Mouse (Mus musculus): ENCODE results near the gene Lhfpl5. TPM values are rescaled to one million over a fixed set of nuclear protein-coding genes. Genes with fewer than 3 reads are reported as not detected.
A peak's percentile ranks its signal among the peaks of the same experiment; 100 is the strongest.
"Not testable (repeated sequence)": the region's sequence is repeated elsewhere in the genome, so short reads cannot be mapped to it uniquely, and the experiment has no call there.

The Lhfpl5 gene
- polyA plus RNA-seq, 1 experiment: not detected

DNA sequence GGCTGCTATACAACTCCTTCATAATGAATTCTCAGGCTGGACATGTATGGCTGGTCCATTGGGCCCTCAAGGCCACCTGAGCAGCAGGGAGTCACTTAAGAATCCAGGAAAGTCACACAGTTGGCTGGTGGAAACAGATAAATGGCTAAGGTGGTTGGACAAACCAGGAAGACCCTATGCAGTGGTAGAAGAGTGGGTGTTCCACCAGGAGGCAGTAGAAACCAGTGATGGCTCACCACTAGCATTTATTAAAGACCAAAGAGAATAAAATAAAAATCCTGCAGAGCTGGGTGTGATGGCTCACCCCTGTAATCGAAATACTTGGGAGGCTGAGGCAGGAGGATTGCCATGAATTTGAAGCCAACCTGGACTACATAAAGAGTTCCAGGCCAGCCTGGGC is 28.5 kb upstream of the Lhfpl5 start:
- H3K36me3 ChIP-seq (replicated peaks; ENCODE audit: low read length): no peaks in the 10 kb centered on the region
- H3K4me1 ChIP-seq: no peaks in the 10 kb centered on the region
- no peak overlapping the region for H3K4me3 ChIP-seq (replicated peaks)
- TF ChIP-seq GATA1 (IDR thresholded peaks at IDR 0.05; ENCODE audit: borderline replicate concordance, low read length) (no peak), FLI1 (IDR thresholded peaks at IDR 0.05; ENCODE audit: low read length) (no peak)
- peaks cover 12% of the 10 kb centered on the region for H3K9me3 ChIP-seq
- H3K27me3 ChIP-seq (replicated peaks): peaks cover 46% of the 10 kb centered on the region

DNA sequence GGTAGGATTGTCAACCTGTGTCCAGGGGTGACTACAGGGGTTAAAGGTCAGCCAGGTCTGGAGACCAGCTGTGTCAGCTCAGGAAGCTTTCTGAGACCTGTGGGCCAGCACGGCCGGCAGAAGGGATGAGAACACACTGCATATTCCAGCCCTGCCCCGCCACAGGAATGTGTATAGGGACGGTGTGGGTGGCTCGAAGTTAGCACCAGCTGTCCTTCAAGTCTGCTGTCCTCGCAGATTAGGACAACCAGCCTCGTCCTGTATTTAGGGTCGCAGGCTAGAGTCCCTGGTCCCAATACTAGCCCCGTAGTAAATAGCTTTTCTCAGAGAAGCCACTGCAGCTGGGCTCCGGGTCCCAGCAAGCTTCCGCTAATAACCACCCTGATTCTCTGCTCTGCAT is 26.9 kb upstream of the Lhfpl5 start:
- H3K9me3 ChIP-seq: peaks cover 4% of the 10 kb centered on the region; the same call in 1 of the 2 replicates
- H3K4me1 ChIP-seq: peaks cover 9% of the 10 kb centered on the region
- TF ChIP-seq GATA1 (IDR thresholded peaks at IDR 0.05; ENCODE audit: borderline replicate concordance, low read length) (no peak), FLI1 (IDR thresholded peaks at IDR 0.05; ENCODE audit: low read length) (no peak)
- H3K4me3 ChIP-seq (replicated peaks): no peak overlapping the region
- peaks cover 52% of the 10 kb centered on the region for H3K27me3 ChIP-seq (replicated peaks)
- H3K36me3 ChIP-seq (replicated peaks; ENCODE audit: low read length): no peaks in the 10 kb centered on the region

DNA sequence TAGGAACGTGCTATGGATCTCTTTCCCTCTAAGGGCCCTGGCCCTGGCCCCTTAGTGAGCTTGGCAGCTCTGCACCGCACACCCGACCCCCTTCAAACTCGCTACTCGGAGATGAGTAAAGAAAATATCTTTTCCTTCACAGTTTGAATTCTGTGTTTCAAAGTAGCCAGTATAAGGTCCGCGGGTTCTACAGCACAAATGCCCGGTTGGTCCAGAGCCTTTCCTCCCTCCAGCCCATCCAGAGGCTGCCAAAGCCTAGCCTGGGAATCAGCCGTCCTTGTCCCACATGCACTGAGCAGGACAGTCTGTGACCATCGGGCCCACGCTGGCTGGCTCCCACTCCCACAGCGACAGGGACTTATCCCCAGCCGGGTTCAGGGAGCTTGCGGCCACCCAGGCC is 26.3 kb upstream of the Lhfpl5 start, which contains the start of gene Clpsl2:
Gene Clpsl2 (plus strand): TSS at position 301 of the 400 bp plus-strand sequence.
- H3K4me1 ChIP-seq: peaks cover 9% of the 10 kb centered on the region
- H3K4me3 ChIP-seq (replicated peaks): no peak within 1 kb of the TSS
- H3K9me3 ChIP-seq: no peaks in the 10 kb centered on the region
- no peaks in the 10 kb centered on the region for H3K36me3 ChIP-seq (replicated peaks; ENCODE audit: low read length)
- H3K27me3 ChIP-seq (replicated peaks): peaks cover 52% of the 10 kb centered on the region
- TF ChIP-seq GATA1 (IDR thresholded peaks at IDR 0.05; ENCODE audit: borderline replicate concordance, low read length) (no peak), FLI1 (IDR thresholded peaks at IDR 0.05; ENCODE audit: low read length) (no peak)

DNA sequence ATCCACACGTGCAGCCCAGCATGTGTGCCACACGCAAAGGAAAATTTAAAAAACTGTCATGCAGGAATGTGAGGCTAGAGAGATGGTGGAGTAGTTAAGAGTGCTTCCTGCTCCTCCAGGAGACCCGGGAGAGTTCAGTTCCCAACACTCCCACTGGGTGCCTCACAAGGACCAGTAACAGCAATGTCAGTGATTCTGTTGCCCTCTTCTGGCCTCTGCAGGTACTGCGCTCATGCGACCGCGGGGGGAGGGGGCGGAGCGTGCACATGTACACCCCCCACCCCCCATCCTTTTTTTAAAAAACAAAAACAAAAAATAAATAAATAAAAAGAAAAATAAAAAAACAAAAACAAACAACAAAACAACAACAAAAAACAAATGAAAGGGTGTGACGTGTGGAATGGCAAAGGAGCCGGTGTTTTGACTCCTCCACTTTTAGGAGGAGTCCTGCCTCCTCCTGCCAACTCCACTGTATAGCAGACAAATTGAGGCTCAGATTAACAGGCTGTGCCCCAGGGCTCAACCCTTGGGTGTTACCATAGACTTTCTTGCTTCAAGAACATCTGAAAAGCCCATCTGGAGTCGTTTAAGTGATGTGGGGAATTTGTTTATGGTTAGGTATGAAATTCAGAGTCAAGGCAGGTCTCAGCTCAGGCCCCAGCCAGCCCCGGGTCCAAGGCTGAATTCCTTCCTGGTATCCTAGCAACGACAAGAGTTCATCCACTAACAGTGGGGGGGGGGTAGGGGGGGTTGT is 22.2 kb upstream of the Lhfpl5 start:
- no peaks in the 10 kb centered on the region for H3K36me3 ChIP-seq (replicated peaks; ENCODE audit: low read length)
- no peaks in the 10 kb centered on the region for H3K9me3 ChIP-seq
- TF ChIP-seq GATA1 (IDR thresholded peaks at IDR 0.05; ENCODE audit: borderline replicate concordance, low read length) (no peak), FLI1 (IDR thresholded peaks at IDR 0.05; ENCODE audit: low read length) (no peak)
- peak overlapping the region; percentile 14 for H3K4me3 ChIP-seq (replicated peaks)
- peaks cover 21% of the 10 kb centered on the region for H3K4me1 ChIP-seq
- peaks cover 59% of the 10 kb centered on the region for H3K27me3 ChIP-seq (replicated peaks)

DNA sequence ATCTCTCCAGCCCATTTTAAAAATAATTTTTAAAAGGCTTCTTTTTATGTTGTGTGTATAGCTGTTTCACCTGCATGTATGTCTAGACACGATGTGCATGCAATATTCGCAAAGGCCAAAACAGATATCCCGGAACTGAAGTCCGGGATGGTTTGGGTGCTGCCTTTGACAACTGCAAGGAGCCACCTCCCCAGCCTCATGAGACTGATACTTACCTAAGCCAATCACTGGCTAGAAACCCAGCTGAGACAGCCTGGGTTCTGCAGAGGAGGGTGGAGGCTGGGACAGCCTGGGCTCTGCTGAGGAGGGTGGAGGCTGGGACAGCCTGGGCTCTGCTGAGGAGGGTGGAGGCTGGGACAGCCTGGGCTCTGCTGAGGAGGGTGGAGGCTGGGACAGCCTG is 21.4 kb upstream of the Lhfpl5 start:
- H3K36me3 ChIP-seq (replicated peaks; ENCODE audit: low read length): not testable (repeated sequence)

DNA sequence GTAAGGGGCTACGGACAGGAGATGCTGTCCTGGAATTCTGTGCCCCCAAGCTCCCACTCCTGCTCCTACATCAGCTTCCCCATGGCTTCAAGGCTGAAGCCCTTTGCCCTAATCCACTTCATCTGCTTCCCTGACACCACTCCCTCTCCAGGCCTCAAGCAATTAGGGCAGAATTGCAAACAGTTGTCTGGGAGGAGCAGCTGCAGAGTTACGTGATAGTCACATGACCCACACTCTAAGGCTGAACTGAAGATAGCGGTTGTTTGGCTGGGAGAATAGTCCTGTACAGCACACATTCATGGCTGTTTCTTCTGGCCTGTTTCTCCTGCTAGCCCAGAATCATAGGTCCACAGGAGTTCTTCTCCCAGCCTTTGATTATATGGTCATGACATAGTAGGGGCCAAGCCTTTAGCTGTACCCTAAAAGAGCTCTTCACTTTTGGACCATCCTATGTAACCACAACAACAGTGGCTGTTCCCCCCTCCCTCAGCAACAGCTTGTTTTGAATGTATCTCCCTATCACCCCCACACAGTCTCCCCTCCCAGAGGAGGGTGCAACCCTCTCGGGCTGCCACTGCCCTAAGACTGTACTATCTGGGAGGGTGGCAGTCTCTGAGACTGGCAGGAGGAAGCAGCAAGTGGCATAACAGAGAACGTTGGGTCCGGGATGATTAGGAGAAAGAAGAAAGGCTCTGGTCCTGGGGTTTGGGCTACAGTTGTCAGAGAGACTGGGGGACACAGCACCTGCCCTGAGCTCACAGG is 18.6 kb upstream of the Lhfpl5 start:
- H3K36me3 ChIP-seq (replicated peaks; ENCODE audit: low read length): no peaks in the 10 kb centered on the region
- H3K9me3 ChIP-seq: no peaks in the 10 kb centered on the region
- peak overlapping the region; percentile 4 for H3K4me3 ChIP-seq (replicated peaks)
- no peak for TF ChIP-seq FLI1 (IDR thresholded peaks at IDR 0.05; ENCODE audit: low read length)
- no peak for TF ChIP-seq GATA1 (IDR thresholded peaks at IDR 0.05; ENCODE audit: borderline replicate concordance, low read length)
- peaks cover 21% of the 10 kb centered on the region for H3K4me1 ChIP-seq
- peaks cover 56% of the 10 kb centered on the region for H3K27me3 ChIP-seq (replicated peaks)

More for the DNA sequence above, 21.4 kb upstream of the Lhfpl5 start:
- not testable (repeated sequence) for H3K9me3 ChIP-seq; H3K4me3 ChIP-seq (replicated peaks)
- peaks cover 21% of the 10 kb centered on the region for H3K4me1 ChIP-seq
- H3K27me3 ChIP-seq (replicated peaks): peaks cover 58% of the 10 kb centered on the region

DNA sequence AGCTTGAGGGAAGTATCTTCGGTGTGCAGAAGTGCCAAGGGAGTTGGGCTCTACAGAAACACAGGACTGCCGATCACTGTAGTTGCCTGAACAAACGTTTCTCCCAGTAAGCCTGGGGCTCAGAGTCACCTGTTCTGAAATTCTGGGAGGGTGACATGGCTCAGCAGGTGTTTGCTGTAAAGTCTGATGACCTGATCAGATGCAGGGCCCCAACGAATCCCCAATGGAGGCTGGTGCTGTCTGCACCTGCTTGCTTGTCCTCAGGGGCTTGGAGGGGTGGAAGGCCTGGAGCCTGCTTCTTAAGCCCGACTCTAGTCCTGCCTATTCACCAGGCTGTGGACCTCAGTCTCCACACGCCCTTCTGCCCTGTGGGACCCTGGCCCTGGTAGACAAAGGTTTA is 17.7 kb upstream of the Lhfpl5 start:
- no peak overlapping the region for H3K4me3 ChIP-seq (replicated peaks)
- TF ChIP-seq GATA1 (IDR thresholded peaks at IDR 0.05; ENCODE audit: borderline replicate concordance, low read length) (no peak), FLI1 (IDR thresholded peaks at IDR 0.05; ENCODE audit: low read length) (no peak)
- peaks cover 55% of the 10 kb centered on the region for H3K27me3 ChIP-seq (replicated peaks)
- no peaks in the 10 kb centered on the region for H3K36me3 ChIP-seq (replicated peaks; ENCODE audit: low read length)
- H3K9me3 ChIP-seq: no peaks in the 10 kb centered on the region
- peaks cover 16% of the 10 kb centered on the region for H3K4me1 ChIP-seq

DNA sequence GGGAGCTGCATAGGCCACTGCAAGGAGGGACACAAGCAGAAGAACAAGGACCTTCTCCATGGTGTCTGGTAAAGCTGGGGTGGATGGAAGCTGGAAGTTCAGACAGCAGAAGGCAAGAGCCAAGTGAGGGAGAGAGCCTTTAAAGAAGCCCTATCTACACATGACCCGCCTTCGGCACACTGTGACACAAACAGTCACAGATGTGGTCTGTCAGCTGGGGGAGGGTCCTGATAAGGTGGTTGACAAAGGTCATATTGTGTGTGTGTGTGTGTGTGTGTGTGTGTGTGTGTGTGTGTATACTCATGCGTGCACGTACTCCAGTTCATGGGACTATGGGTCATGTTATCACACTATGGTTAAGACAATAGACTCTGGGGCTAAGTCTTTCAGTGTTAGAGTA is 14.8 kb upstream of the Lhfpl5 start, which contains the start of gene Clps:
Gene Clps (minus strand): TSS at position 169 of the 400 bp plus-strand sequence.
- TF ChIP-seq FLI1 (IDR thresholded peaks at IDR 0.05; ENCODE audit: low read length) (no peak), GATA1 (IDR thresholded peaks at IDR 0.05; ENCODE audit: borderline replicate concordance, low read length) (no peak)
- Histone ChIP-seq H3K4me1 (peaks cover 16% of the 10 kb centered on the region), H3K36me3 (replicated peaks; ENCODE audit: low read length) (no peaks in the 10 kb centered on the region), H3K4me3 (replicated peaks) (no peak within 1 kb of the TSS), H3K9me3 (no peaks in the 10 kb centered on the region), H3K27me3 (replicated peaks) (peaks cover 48% of the 10 kb centered on the region)

DNA sequence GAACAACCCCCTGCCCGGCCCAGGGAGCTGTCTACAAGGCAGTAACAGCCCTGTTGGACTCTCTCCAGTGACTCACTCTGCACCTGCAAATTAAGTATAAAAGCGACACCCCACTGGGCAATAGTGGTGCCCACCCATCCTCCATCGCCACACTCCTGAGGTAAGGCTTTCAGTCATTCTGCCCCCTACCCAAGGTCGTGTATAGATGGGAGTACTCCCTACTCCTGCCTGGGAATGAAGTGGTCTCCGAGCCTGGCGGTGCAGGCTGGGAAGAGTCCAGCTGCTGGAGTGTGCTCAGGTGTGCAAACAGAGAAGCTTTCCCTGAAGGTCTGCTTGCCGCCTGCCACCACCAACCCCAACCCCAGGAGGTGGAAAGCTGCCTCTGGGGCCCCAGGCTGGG is 13.8 kb upstream of the Lhfpl5 start:
- no peaks in the 10 kb centered on the region for H3K36me3 ChIP-seq (replicated peaks; ENCODE audit: low read length)
- no peak overlapping the region for H3K4me3 ChIP-seq (replicated peaks)
- H3K9me3 ChIP-seq: no peaks in the 10 kb centered on the region
- TF ChIP-seq FLI1 (IDR thresholded peaks at IDR 0.05; ENCODE audit: low read length) (no peak), GATA1 (IDR thresholded peaks at IDR 0.05; ENCODE audit: borderline replicate concordance, low read length) (no peak)
- H3K27me3 ChIP-seq (replicated peaks): peaks cover 46% of the 10 kb centered on the region
- peaks cover 14% of the 10 kb centered on the region for H3K4me1 ChIP-seq

DNA sequence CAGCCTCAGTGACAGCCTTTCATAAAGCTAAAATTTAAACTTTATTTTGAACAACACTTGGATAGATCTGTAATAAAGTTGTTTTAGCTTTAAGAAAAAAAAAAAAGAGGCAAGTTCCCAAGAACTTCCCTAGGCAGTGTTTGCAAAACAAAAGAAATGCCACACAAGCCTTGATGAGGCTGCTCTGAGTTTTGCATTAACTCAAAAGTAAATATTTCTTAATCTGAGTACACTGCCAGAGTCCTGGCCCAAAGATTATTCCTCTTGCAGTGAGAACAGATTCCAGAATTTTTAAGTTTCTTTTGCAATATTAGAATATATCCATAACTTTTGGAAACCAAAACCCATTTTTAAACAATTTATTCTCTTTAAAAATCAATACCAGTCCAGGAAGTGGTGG is 10.3 kb upstream of the Lhfpl5 start:
- no peak overlapping the region for H3K4me3 ChIP-seq (replicated peaks)
- peaks cover 4% of the 10 kb centered on the region; the same call in 1 of the 2 replicates for H3K4me1 ChIP-seq
- no peaks in the 10 kb centered on the region for H3K9me3 ChIP-seq
- peaks cover 23% of the 10 kb centered on the region for H3K27me3 ChIP-seq (replicated peaks)
- TF ChIP-seq FLI1 (IDR thresholded peaks at IDR 0.05; ENCODE audit: low read length) (no peak), GATA1 (IDR thresholded peaks at IDR 0.05; ENCODE audit: borderline replicate concordance, low read length) (no peak)
- no peaks in the 10 kb centered on the region for H3K36me3 ChIP-seq (replicated peaks; ENCODE audit: low read length)

Data from megakaryocyte, embryonic 14.5 days (primary cell).